Mouse (Mus musculus) heart, adult 18-20 months (tissue): ENCODE data around the gene Asap2. TPM values are rescaled to one million over a fixed set of nuclear protein-coding genes. Genes with fewer than 3 reads are reported as not detected.

ENCODE experiments used
- DNase-seq, 2 experiments: peaks; one replicate each; pipeline ENCODE4 v3.0.0; 2021 to 2022; ENCODE audit warnings: mixed read lengths in 1 of 2
- total RNA-seq, 2 experiments: library from RNA; stranded (reverse); gene quantifications; 2 replicates each; pipeline ENCODE4 v1.2.3; 2021

Gene Asap2
- total RNA-seq, 2 experiments from 2014 or later, result 9.5 to 9.8 TPM

GRCm38 (mm10) chr12:21212876-21213275 is 222.6 kb downstream of the Asap2 start:
- no peak for DNase-seq

GRCm38 (mm10) chr12:21214551-21215165 is 224.4 kb downstream of the Asap2 start:
- DNase-seq, result no peak

GRCm38 (mm10) chr12:21217776-21218444 is 227.7 kb downstream of the Asap2 start:
- no peak for DNase-seq

GRCm38 (mm10) chr12:21220596-21220995 is 230.3 kb downstream of the Asap2 start:
- DNase-seq, result no peak

- DNase-seq, result no peak
Observed at GRCm38 (mm10) chr12:21223923-21224322, 233.7 kb downstream of the Asap2 start.

- no peak for DNase-seq
Observed at GRCm38 (mm10) chr12:21225358-21225757, 235.1 kb downstream of the Asap2 start.

- DNase-seq, result no peak
Observed at GRCm38 (mm10) chr12:21226316-21226715, 236.1 kb downstream of the Asap2 start.

GRCm38 (mm10) chr12:21227076-21227980 is 237.1 kb downstream of the Asap2 start:
- DNase-seq, result peak; percentile 86 to 89

- DNase-seq, result no peak
Observed at GRCm38 (mm10) chr12:21228650-21229049, 238.4 kb downstream of the Asap2 start.

GRCm38 (mm10) chr12:21229076-21229918 is 239.0 kb downstream of the Asap2 start:
- no peak for DNase-seq

- DNase-seq, result no peak
Observed at GRCm38 (mm10) chr12:21233727-21234126, 243.5 kb downstream of the Asap2 start.

GRCm38 (mm10) chr12:21234560-21234959 is 244.3 kb downstream of the Asap2 start:
- DNase-seq, result no peak

GRCm38 (mm10) chr12:21241965-21242364 is 251.7 kb downstream of the Asap2 start:
- no peak for DNase-seq

GRCm38 (mm10) chr12:21244375-21244960 is 254.2 kb downstream of the Asap2 start:
- DNase-seq, result no peak

- DNase-seq, result no peak
Observed at GRCm38 (mm10) chr12:21247711-21248392, 257.6 kb downstream of the Asap2 start.

GRCm38 (mm10) chr12:21260494-21261256 is 270.4 kb downstream of the Asap2 start:
- DNase-seq, result peak in 1 of 2 experiments; percentile 28

GRCm38 (mm10) chr12:21261521-21261920 is 271.3 kb downstream of the Asap2 start:
- peak; percentile 20 to 35 for DNase-seq

GRCm38 (mm10) chr12:21263256-21263655 is 273.0 kb downstream of the Asap2 start:
- no peak for DNase-seq

GRCm38 (mm10) chr12:21264241-21264640 is 274.0 kb downstream of the Asap2 start:
- DNase-seq, result peak; percentile 73 to 90

- DNase-seq, result no peak
Observed at GRCm38 (mm10) chr12:21264970-21265369, 274.7 kb downstream of the Asap2 start.
